Mouse (Mus musculus) CD4-positive naive resting alpha-beta T cell, adult 57 days (primary cell): ENCODE results near the gene Defb30. TPM values are rescaled to one million over a fixed set of nuclear protein-coding genes. Genes with fewer than 3 reads are reported as not detected.

Experiments used
- total RNA-seq: library from RNA; stranded (reverse); gene quantifications from one replicate; pipeline ENCODE4 v1.2.4, GENCODE M21; 2023

Gene Defb30
- not detected for total RNA-seq

GRCm38 (mm10) chr14:63049910-63050370, at the start of gene Defb30:
Gene Defb30 (minus strand): TSS chr14:63049960.

GRCm38 (mm10) chr14:63046691-63047090, 3.1 kb downstream of the Defb30 start, which contains the start of gene Defb42:
Gene Defb42 (plus strand): TSS chr14:63046991.

DNA sequence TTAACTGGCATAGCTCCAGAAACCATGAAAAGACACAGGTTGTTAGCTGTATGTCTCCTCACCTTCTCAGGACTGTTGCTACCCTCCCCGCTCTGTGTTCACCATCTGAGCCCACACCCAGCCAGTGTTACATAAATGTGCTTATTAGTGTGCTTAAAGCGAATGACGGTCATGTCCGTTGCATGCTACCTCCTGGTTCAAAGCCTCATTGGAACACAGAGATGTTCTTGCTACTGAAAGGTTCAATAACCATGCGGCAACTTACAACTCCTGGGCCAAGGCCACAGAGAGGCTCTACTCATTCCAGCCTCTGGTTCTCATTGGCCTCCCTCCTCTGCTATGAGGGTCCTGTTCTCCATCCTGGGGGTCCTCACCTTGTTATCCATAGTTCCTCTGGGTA, 38.3 kb downstream of the Defb30 start, which contains the start of gene Defb43:
TSS of gene Defb43 (plus strand) at position 301 of the 400 bp plus-strand sequence.

GRCm38 (mm10) chr14:62997777-62998176, 52.0 kb downstream of the Defb30 start, which contains the start of gene Defb47:
Gene Defb47 (plus strand): TSS chr14:62998077.

GRCm38 (mm10) chr14:62984410-62984809, 65.3 kb downstream of the Defb30 start, which contains the start of gene Defb48:
Gene Defb48 (minus strand): TSS chr14:62984510.

Other genes starting within 250 kb of the Defb30 start
- gene Wdfy2, start 212.3 kb downstream of the Defb30 start, total RNA-seq, result 13.9 TPM
- not detected for gene Defb48, start 65.5 kb downstream of the Defb30 start, total RNA-seq
- gene Defb47, start 51.9 kb downstream of the Defb30 start, total RNA-seq, result not detected
- gene Defb43, start 38.2 kb downstream of the Defb30 start, total RNA-seq, result not detected
- not detected for gene Defb42, start 3.0 kb downstream of the Defb30 start, total RNA-seq